Mouse (Mus musculus): ENCODE results near the gene Zrsr1. TPM values are rescaled to one million over a fixed set of nuclear protein-coding genes. Genes with fewer than 3 reads are reported as not detected.
A peak's percentile ranks its signal among the peaks of the same experiment; 100 is the strongest.

The Zrsr1 gene
- polyA plus RNA-seq, 1 experiment from 2014 or later = 4.5 TPM

DNA sequence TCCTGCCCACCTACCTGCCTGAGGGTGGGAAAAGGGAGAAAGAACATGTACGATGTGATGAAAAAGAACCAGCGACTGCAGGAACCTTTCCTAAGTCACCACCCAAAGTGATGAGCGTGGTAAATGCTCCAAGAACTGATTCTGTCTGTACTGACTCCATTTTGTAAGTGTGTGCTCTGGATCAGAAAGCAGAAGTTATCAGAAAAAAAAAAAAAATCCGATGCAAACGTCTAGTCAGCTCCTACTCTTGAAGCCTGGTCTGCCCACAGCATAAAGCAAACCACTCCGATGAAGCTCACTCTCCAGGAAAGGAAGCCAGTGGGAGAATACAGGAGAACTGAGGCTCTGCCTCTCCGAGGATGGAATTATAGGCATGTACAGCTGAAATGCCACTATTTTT, 19.1 kb upstream of the Zrsr1 start:
- Histone ChIP-seq H3K4me1 (ENCODE audit: insufficient read depth, low read depth, low read length) (no peaks in the 10 kb centered on the region), H3K9me3 (ENCODE audit: low read length) (no peaks in the 10 kb centered on the region), H3K36me3 (ENCODE audit: insufficient read depth, low read length) (no peaks in the 10 kb centered on the region), H3K9ac (replicated peaks; ENCODE audit: low read depth) (no peak overlapping the region), H3K27ac (ENCODE audit: low read length) (no peak overlapping the region), H3K4me2 (replicated peaks; ENCODE audit: low read depth, low read length) (no peak overlapping the region), H3K27me3 (replicated peaks; ENCODE audit: insufficient read depth, low read length) (no peaks in the 10 kb centered on the region), H3K4me3 (ENCODE audit: low read depth, low read length) (no peak overlapping the region)
- no peak for TF ChIP-seq EP300 (IDR thresholded peaks at IDR 0.05)
- no peak for TF ChIP-seq CTCF (IDR thresholded peaks at IDR 0.05)
- DNase-seq (ENCODE audit: low spot score) = no peak
- ATAC-seq = no peak
- WGBS = 92% methylated on average over 7 of the region's 7 CpGs

GRCm38 (mm10) chr11:22956346-22956745, 15.5 kb upstream of the Zrsr1 start:
- H3K36me3 ChIP-seq (ENCODE audit: insufficient read depth, low read length) = no peaks in the 10 kb centered on the region
- H3K9me3 ChIP-seq (ENCODE audit: low read length) = no peaks in the 10 kb centered on the region
- TF ChIP-seq CTCF (IDR thresholded peaks at IDR 0.05) = no peak
- no peak for TF ChIP-seq EP300 (IDR thresholded peaks at IDR 0.05)
- ATAC-seq (no peak), DNase-seq (ENCODE audit: low spot score) (no peak)
- H3K9ac ChIP-seq (replicated peaks; ENCODE audit: low read depth) = no peak overlapping the region
- H3K4me1 ChIP-seq (ENCODE audit: insufficient read depth, low read depth, low read length) = no peaks in the 10 kb centered on the region
- no peak overlapping the region for H3K27ac ChIP-seq (ENCODE audit: low read length)
- no peak overlapping the region for H3K4me3 ChIP-seq (ENCODE audit: low read depth, low read length)
- 92% methylated on average over 6 of the region's 6 CpGs for WGBS
- H3K4me2 ChIP-seq (replicated peaks; ENCODE audit: low read depth, low read length) = no peak overlapping the region
- no peaks in the 10 kb centered on the region for H3K27me3 ChIP-seq (replicated peaks; ENCODE audit: insufficient read depth, low read length)

GRCm38 (mm10) chr11:22956830-22957229, 15.0 kb upstream of the Zrsr1 start:
- no peak overlapping the region for H3K4me3 ChIP-seq (ENCODE audit: low read depth, low read length)
- no peaks in the 10 kb centered on the region for H3K4me1 ChIP-seq (ENCODE audit: insufficient read depth, low read depth, low read length)
- ATAC-seq (peak; percentile 92), DNase-seq (ENCODE audit: low spot score) (peak; percentile 75)
- no peaks in the 10 kb centered on the region for H3K9me3 ChIP-seq (ENCODE audit: low read length)
- 63% methylated on average over 4 of the region's 4 CpGs for WGBS
- no peak overlapping the region for H3K9ac ChIP-seq (replicated peaks; ENCODE audit: low read depth)
- H3K4me2 ChIP-seq (replicated peaks; ENCODE audit: low read depth, low read length) = no peak overlapping the region
- H3K27me3 ChIP-seq (replicated peaks; ENCODE audit: insufficient read depth, low read length) = no peaks in the 10 kb centered on the region
- TF ChIP-seq EP300 (IDR thresholded peaks at IDR 0.05) = no peak
- peak; percentile 91 for TF ChIP-seq CTCF (IDR thresholded peaks at IDR 0.05)
- H3K36me3 ChIP-seq (ENCODE audit: insufficient read depth, low read length) = no peaks in the 10 kb centered on the region
- H3K27ac ChIP-seq (ENCODE audit: low read length) = no peak overlapping the region

DNA sequence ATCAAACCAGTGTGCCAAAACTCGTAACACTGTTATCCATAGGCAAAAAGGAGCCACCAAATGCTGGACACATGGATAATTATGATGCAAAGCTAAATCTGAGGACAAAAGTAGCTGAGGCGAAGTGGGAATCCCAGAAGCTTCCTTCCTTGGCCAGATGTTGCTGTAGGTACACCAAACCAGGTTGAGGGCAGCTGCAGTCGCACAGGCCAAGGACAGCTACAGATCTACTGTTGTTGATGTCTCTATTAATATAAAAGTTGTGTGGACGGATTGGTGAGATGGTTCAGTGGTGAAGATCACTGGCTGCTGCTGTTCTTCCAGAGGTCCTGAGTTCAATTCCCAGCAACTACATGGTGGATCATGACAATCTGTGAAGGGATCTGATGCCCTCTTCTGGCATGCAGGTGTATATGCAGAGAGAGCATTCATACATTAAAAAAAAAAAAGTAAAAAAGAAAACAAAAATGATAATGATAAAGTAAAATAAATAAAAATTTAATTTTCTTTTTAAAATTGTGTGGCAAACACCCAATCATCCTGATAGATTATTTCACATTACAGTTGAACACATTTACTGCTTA, 13.9 kb upstream of the Zrsr1 start:
- DNase-seq (ENCODE audit: low spot score) = no peak
- Histone ChIP-seq H3K36me3 (ENCODE audit: insufficient read depth, low read length) (no peaks in the 10 kb centered on the region), H3K4me3 (ENCODE audit: low read depth, low read length) (no peak overlapping the region), H3K9me3 (ENCODE audit: low read length) (no peaks in the 10 kb centered on the region), H3K27ac (ENCODE audit: low read length) (no peak overlapping the region), H3K4me1 (ENCODE audit: insufficient read depth, low read depth, low read length) (no peaks in the 10 kb centered on the region), H3K27me3 (replicated peaks; ENCODE audit: insufficient read depth, low read length) (no peaks in the 10 kb centered on the region), H3K4me2 (replicated peaks; ENCODE audit: low read depth, low read length) (no peak overlapping the region), H3K9ac (replicated peaks; ENCODE audit: low read depth) (no peak overlapping the region)
- 91% methylated on average over 4 of the region's 4 CpGs for WGBS
- TF ChIP-seq CTCF (IDR thresholded peaks at IDR 0.05) = peak; percentile 70
- no peak for TF ChIP-seq EP300 (IDR thresholded peaks at IDR 0.05)
- ATAC-seq = no peak

- no peaks in the 10 kb centered on the region for H3K36me3 ChIP-seq (ENCODE audit: insufficient read depth, low read length)
- H3K4me3 ChIP-seq (ENCODE audit: low read depth, low read length) = no peak overlapping the region
- no peak overlapping the region for H3K27ac ChIP-seq (ENCODE audit: low read length)
- no peaks in the 10 kb centered on the region for H3K9me3 ChIP-seq (ENCODE audit: low read length)
- H3K4me2 ChIP-seq (replicated peaks; ENCODE audit: low read depth, low read length) = no peak overlapping the region
- WGBS = 84% methylated on average over 1 of the region's 1 CpGs
- DNase-seq (ENCODE audit: low spot score) (no peak), ATAC-seq (no peak)
- no peaks in the 10 kb centered on the region for H3K4me1 ChIP-seq (ENCODE audit: insufficient read depth, low read depth, low read length)
- H3K9ac ChIP-seq (replicated peaks; ENCODE audit: low read depth) = no peak overlapping the region
- TF ChIP-seq CTCF (IDR thresholded peaks at IDR 0.05) = no peak
- no peak for TF ChIP-seq EP300 (IDR thresholded peaks at IDR 0.05)
- no peaks in the 10 kb centered on the region for H3K27me3 ChIP-seq (replicated peaks; ENCODE audit: insufficient read depth, low read length)
Observed at GRCm38 (mm10) chr11:22962101-22962500, 9.7 kb upstream of the Zrsr1 start.

DNA sequence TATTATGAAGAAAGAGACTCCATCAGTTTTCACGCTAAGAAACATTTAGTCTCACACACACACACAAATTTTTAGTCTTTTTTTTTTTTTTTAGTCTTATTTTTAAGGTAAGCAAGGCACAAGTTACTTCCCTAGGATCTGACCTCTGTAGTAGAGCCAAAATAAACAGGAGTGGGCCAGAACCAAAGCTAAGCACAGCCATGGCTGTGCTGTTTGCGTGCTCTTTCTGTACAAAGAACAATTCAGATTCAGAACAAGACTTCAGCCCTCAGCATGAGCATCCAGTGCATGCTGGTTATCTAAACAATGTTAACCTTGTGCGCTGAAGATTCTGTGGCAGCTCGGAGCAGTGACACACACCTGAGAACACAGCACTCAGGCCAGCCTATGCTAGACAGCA, 7.4 kb upstream of the Zrsr1 start:
- DNase-seq (ENCODE audit: low spot score) = no peak
- 69% methylated on average over 4 of the region's 4 CpGs for WGBS
- no peak for ATAC-seq

GRCm38 (mm10) chr11:22965503-22965902, 6.3 kb upstream of the Zrsr1 start:
- Histone ChIP-seq H3K27me3 (replicated peaks; ENCODE audit: insufficient read depth, low read length) (no peaks in the 10 kb centered on the region), H3K4me2 (replicated peaks; ENCODE audit: low read depth, low read length) (no peak overlapping the region), H3K27ac (ENCODE audit: low read length) (no peak overlapping the region), H3K4me1 (ENCODE audit: insufficient read depth, low read depth, low read length) (no peaks in the 10 kb centered on the region), H3K4me3 (ENCODE audit: low read depth, low read length) (no peak overlapping the region), H3K9me3 (ENCODE audit: low read length) (no peaks in the 10 kb centered on the region), H3K9ac (replicated peaks; ENCODE audit: low read depth) (no peak overlapping the region), H3K36me3 (ENCODE audit: insufficient read depth, low read length) (no peaks in the 10 kb centered on the region)
- DNase-seq (ENCODE audit: low spot score) (no peak), ATAC-seq (0 out of 2 replicates have a peak, but pooled peaks have one; percentile 19)
- TF ChIP-seq CTCF (IDR thresholded peaks at IDR 0.05) (peak; percentile 50), EP300 (IDR thresholded peaks at IDR 0.05) (no peak)
- WGBS = 89% methylated on average over 4 of the region's 4 CpGs

More for the DNA sequence above, 7.4 kb upstream of the Zrsr1 start:
- no peaks in the 10 kb centered on the region for H3K9me3 ChIP-seq (ENCODE audit: low read length)
- no peak overlapping the region for H3K27ac ChIP-seq (ENCODE audit: low read length)
- no peak overlapping the region for H3K4me3 ChIP-seq (ENCODE audit: low read depth, low read length)
- no peak overlapping the region for H3K9ac ChIP-seq (replicated peaks; ENCODE audit: low read depth)
- H3K4me2 ChIP-seq (replicated peaks; ENCODE audit: low read depth, low read length) = no peak overlapping the region
- H3K27me3 ChIP-seq (replicated peaks; ENCODE audit: insufficient read depth, low read length) = no peaks in the 10 kb centered on the region
- H3K4me1 ChIP-seq (ENCODE audit: insufficient read depth, low read depth, low read length) = no peaks in the 10 kb centered on the region
- no peaks in the 10 kb centered on the region for H3K36me3 ChIP-seq (ENCODE audit: insufficient read depth, low read length)
- no peak for TF ChIP-seq CTCF (IDR thresholded peaks at IDR 0.05)
- TF ChIP-seq EP300 (IDR thresholded peaks at IDR 0.05) = no peak

All from lung, postnatal 0 days (tissue).